Mouse (Mus musculus): ENCODE data around the gene Actn1. TPM values are rescaled to one million over a fixed set of nuclear protein-coding genes. Genes with fewer than 3 reads are reported as not detected.

Gene Actn1
- polyA plus RNA-seq, 2 experiments, result 35.8 to 95.9 TPM

DNA sequence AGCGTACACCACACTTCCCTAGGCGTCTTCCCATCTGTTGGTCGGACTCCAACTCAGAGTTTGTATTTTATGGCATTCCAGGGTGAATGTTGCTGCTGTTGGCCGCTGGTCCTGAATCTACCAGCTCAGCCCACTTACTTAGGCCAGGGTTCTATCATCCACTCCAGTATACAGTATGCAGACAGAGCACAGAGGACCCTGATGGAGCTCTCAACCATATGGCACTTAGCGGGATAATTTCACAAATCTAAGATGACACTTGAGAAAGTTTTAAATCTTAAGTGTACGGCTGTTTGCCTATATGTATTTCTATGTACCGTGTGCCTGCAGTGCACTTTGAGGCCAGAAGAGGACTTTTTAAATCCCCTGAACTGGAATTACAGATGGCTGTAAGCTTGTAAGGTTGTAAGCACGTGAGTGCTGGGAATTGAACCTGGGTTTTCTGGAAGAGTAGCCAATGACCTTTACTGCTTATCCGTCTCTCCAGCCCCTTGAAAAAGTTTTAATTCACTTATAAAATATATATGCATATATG is 127.1 kb downstream of the Actn1 start:
- Histone ChIP-seq H3K9ac (ENCODE audit: low read depth, low read length, severe bottlenecking) (peak overlapping the region; percentile 94; the same call in 1 of the 2 replicates), H3K4me1 (ENCODE audit: control insufficient read depth, insufficient read depth, low read length) (peaks cover 33% of the 10 kb centered on the region), H3K9me3 (ENCODE audit: control insufficient read depth, low read length) (no peaks in the 10 kb centered on the region), H3K27ac (replicated peaks; ENCODE audit: low read depth, low read length) (peak overlapping the region; percentile 98; the same call in 1 of the 2 replicates), H3K4me3 (replicated peaks; ENCODE audit: low read length) (no peak overlapping the region; the same call in 1 of the 2 replicates), H3K27me3 (ENCODE audit: control insufficient read depth, insufficient read depth, low read length) (no peaks in the 10 kb centered on the region), H3K4me2 (replicated peaks; ENCODE audit: low read depth, low read length, severe bottlenecking) (peak overlapping the region; percentile 88), H3K36me3 (ENCODE audit: control insufficient read depth, insufficient read depth, low read length) (0 out of 2 replicates have a peak, but pooled peaks cover 3% of the 10 kb centered on the region)
- TF ChIP-seq POLR2A (IDR thresholded peaks at IDR 0.05; ENCODE audit: borderline replicate concordance, extremely low read depth, insufficient read depth, insufficient read length), result no peak
- ATAC-seq (ENCODE audit: low FRiP score, low read depth) (peak; percentile 35), DNase-seq (ENCODE audit: low spot score) (no peak)
- WGBS, result 33% methylated on average over 9 of the region's 9 CpGs

DNA sequence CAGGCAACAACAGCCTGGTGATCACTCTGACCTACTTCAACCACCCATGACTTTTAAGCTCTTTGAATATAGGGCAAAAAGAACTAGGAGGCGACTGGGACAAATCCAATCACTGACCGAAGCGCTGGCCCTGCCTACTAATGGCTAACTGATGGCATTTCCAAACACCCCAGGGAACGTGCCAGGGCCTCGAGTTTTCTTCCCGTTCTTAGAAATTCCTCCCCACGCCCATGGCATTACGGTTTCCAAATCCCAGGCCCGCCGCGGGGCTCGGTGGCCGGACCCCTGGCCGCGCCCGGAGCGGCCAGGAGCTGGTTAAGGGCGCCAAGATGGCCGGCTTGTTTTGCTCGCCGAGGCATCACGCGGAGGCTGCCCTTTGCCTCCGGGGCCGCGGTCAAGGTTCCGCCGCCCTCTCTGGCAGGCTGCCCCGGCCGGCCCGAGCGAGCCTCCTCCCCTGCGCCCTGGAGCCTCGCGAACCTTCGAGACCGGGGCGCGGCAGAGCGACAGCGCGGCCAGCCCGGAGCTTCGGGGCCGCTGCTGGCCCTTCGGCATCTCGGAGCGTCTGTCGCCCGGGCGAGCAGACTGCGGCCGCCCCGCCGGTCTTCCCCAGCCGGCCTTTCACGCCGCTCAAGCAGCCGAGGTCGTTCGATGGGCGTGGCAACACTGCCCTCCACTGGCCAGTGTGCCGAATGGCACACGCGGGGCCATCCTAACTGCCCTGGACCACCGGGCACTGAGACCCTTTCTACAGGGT is 127.7 kb downstream of the Actn1 start:
- Histone ChIP-seq H3K27ac (replicated peaks; ENCODE audit: low read depth, low read length) (peak overlapping the region; percentile 98), H3K9me3 (ENCODE audit: control insufficient read depth, low read length) (no peaks in the 10 kb centered on the region), H3K4me3 (replicated peaks; ENCODE audit: low read length) (peak overlapping the region; percentile 60), H3K27me3 (ENCODE audit: control insufficient read depth, insufficient read depth, low read length) (no peaks in the 10 kb centered on the region), H3K36me3 (ENCODE audit: control insufficient read depth, insufficient read depth, low read length) (0 out of 2 replicates have a peak, but pooled peaks cover 3% of the 10 kb centered on the region), H3K9ac (ENCODE audit: low read depth, low read length, severe bottlenecking) (peak overlapping the region; percentile 94), H3K4me1 (ENCODE audit: control insufficient read depth, insufficient read depth, low read length) (peaks cover 33% of the 10 kb centered on the region), H3K4me2 (replicated peaks; ENCODE audit: low read depth, low read length, severe bottlenecking) (peak overlapping the region; percentile 88)
- peak; percentile 85 for DNase-seq (ENCODE audit: low spot score)
- WGBS, result 3% methylated on average over 47 of the region's 66 CpGs
- 0 out of 2 replicates have a peak, but pooled peaks have one; percentile 14 for TF ChIP-seq POLR2A (IDR thresholded peaks at IDR 0.05; ENCODE audit: borderline replicate concordance, extremely low read depth, insufficient read depth, insufficient read length)
- peak; percentile 84 for ATAC-seq (ENCODE audit: low FRiP score, low read depth)

- TF ChIP-seq POLR2A (IDR thresholded peaks at IDR 0.05; ENCODE audit: borderline replicate concordance, extremely low read depth, insufficient read depth, insufficient read length), result no peak
- Histone ChIP-seq H3K9ac (ENCODE audit: low read depth, low read length, severe bottlenecking) (peak overlapping the region; percentile 94), H3K9me3 (ENCODE audit: control insufficient read depth, low read length) (no peaks in the 10 kb centered on the region), H3K36me3 (ENCODE audit: control insufficient read depth, insufficient read depth, low read length) (0 out of 2 replicates have a peak, but pooled peaks cover 3% of the 10 kb centered on the region), H3K4me2 (replicated peaks; ENCODE audit: low read depth, low read length, severe bottlenecking) (peak overlapping the region; percentile 88), H3K4me1 (ENCODE audit: control insufficient read depth, insufficient read depth, low read length) (peaks cover 33% of the 10 kb centered on the region), H3K27ac (replicated peaks; ENCODE audit: low read depth, low read length) (peak overlapping the region; percentile 98), H3K27me3 (ENCODE audit: control insufficient read depth, insufficient read depth, low read length) (no peaks in the 10 kb centered on the region), H3K4me3 (replicated peaks; ENCODE audit: low read length) (peak overlapping the region; percentile 60)
- DNase-seq (ENCODE audit: low spot score), result no peak
- no peak for ATAC-seq (ENCODE audit: low FRiP score, low read depth)
- 51% methylated on average over 17 of the region's 17 CpGs for WGBS
These were observed 128.6 kb downstream of the Actn1 start for GRCm38 (mm10) chr12:80131359-80132249.

DNA sequence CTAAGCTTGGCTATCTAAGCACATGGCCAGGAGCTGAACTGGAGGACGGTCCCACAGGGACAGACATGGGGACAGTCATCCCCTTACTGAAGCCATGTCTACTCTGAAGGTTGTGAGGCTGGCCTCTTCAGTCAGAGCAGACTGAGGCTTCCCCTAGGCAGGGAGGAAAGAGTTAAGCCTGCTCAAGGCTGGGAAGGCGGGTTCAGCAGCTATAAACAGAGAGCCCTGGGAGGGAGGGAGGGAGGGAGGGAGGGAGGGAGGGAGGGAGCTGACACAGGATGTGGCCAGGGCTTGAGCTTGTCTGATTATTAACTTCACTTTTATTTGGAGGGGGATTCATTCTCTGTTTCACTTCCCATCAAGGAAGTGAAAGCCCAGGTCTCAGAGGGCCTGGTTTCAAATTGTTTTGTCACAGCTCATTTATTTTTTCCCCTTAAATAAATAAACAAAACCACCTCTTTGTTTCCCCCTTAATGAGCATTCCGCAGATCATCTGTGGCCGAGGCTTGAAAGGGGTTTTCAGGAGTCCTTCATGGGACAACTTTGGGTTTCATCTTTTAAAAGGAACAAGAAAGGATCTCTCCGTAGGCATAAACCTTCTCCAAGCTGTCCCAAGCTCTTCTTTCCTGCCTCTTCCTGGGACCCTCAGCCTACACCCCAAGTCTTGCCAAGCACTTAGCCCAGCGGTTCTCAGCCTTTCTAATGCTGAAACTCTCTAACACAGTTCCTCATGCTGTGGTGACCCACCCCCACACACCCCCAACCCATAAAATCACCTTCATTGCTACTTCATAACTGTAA is 129.4 kb downstream of the Actn1 start:
- no peak overlapping the region for H3K4me3 ChIP-seq (replicated peaks; ENCODE audit: low read length)
- peaks cover 33% of the 10 kb centered on the region for H3K4me1 ChIP-seq (ENCODE audit: control insufficient read depth, insufficient read depth, low read length)
- DNase-seq (ENCODE audit: low spot score) (peak; percentile 60), ATAC-seq (ENCODE audit: low FRiP score, low read depth) (peak; percentile 61)
- no peaks in the 10 kb centered on the region for H3K9me3 ChIP-seq (ENCODE audit: control insufficient read depth, low read length)
- 0 out of 2 replicates have a peak, but pooled peaks cover 3% of the 10 kb centered on the region for H3K36me3 ChIP-seq (ENCODE audit: control insufficient read depth, insufficient read depth, low read length)
- H3K4me2 ChIP-seq (replicated peaks; ENCODE audit: low read depth, low read length, severe bottlenecking), result peak overlapping the region; percentile 88
- 6% methylated on average over 6 of the region's 6 CpGs for WGBS
- no peak for TF ChIP-seq POLR2A (IDR thresholded peaks at IDR 0.05; ENCODE audit: borderline replicate concordance, extremely low read depth, insufficient read depth, insufficient read length)
- H3K27ac ChIP-seq (replicated peaks; ENCODE audit: low read depth, low read length), result peak overlapping the region; percentile 98
- H3K9ac ChIP-seq (ENCODE audit: low read depth, low read length, severe bottlenecking), result peak overlapping the region; percentile 2; the same call in 1 of the 2 replicates
- H3K27me3 ChIP-seq (ENCODE audit: control insufficient read depth, insufficient read depth, low read length), result no peaks in the 10 kb centered on the region

Data from limb, embryonic 14.5 days (tissue).